Mouse (Mus musculus): Measurements from ENCODE around the gene Cmip.

DNA sequence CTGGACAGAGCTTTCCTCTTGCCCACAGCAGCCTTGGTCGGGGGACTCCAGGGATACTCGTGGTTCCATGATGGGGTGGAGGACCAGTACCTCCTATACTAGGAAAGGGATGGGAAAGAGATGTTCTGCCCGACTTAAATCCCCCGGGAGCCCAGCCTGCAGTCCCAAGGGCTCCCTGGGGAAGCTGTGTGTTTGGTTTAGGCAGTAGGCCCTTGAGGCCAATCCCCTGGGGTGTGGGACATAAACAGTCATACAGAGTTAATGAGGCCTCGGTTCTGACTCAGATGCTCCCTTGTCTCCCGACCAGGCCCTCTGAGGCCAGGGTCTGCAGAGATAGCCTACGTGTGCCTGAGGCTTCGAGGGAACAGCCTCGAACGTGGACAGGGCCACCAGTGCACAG is 130.8 kb downstream of the Cmip start:
- TF ChIP-seq CTCF (IDR thresholded peaks at IDR 0.05; ENCODE audit: insufficient read depth, low read depth, low read length) (no peak), POLR2A (IDR thresholded peaks at IDR 0.05; ENCODE audit: insufficient read depth, low read depth, low read length) (no peak)
